Mouse (Mus musculus): Measurements from ENCODE around the gene Zfp704.
"Not testable (repeated sequence)": the region's sequence is repeated elsewhere in the genome, so short reads cannot be mapped to it uniquely, and the experiment has no call there.

The Zfp704 gene

DNA sequence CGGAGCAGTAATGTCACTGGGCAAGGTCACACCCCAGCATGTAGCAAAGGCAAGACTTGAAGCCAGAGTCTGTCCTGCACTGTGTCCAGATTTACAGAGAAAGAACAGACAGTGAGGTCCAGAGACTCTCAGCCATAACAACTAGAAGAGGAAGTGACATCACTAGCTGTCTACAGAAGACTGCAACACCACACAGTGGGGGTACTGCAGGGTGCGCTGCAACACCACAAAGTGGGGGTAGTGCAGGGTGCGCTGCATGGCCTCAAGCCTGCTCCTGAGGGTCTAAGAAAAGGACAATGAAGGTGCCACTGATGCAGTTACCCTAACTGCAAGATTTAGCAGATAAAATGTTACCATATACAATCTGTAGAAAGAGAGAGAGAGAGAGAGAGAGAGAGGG lies 11.8 kb downstream of the Zfp704 start:
- DNase-seq (ENCODE audit: low spot score), result no peak

DNA sequence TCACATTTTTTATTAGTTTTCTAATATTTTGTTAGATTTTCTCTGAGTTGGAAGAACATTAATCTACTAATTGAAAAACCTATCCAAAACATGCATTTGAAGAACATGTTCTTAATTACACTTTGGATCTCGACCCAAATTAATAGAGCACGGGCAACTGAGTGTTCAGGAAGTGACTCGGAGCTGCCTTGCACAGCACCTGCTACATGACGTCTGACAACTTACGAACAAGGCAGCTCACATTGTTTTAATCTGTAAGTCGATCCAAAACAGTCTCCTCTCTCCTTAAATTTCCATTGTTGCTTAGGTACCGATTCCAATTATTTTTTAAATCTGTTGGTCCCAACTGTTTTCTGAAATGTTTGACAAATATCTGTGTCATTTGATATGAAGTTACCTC lies 15.4 kb downstream of the Zfp704 start:
- no peak for DNase-seq (ENCODE audit: low spot score)

- DNase-seq (ENCODE audit: low spot score), result no peak
Measured at GRCm38 (mm10) chr3:9593832-9594231, 16.1 kb downstream of the Zfp704 start.

DNA sequence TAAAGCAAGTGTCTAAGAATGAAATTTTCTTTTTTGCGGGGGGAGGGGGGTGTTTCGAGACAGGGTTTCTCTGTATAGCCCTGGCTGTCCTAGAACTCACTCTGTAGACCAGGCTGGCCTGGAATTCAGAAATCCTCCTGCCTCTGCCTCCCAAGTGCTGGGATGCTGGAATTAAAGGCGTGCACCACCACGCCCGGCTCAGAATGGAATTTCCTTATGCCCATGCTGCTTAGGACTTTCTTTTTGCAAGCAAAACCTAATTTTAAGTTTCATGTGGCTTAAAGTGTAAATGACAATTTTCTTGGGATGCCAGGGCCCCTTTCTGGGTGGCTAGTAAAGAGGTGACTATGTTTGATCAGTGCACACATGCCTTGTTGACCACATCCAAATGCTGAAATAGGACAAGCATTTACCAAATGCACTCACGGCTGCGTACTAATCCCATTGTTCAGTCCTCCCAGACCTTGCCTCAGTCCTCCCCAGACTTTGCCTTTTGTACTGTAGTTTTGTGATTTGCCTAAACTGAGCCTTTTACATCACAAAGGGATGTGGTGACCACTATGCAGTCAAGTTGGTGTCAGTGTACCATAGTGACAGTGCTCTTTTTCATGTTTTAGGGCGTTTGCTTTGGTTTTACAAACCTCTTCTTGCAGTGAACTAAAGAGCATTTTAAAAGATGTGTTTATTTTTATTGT lies 18.3 kb downstream of the Zfp704 start:
- no peak for DNase-seq (ENCODE audit: low spot score)

- no peak for DNase-seq (ENCODE audit: low spot score)
Measured at GRCm38 (mm10) chr3:9588635-9589034, 21.2 kb downstream of the Zfp704 start.

GRCm38 (mm10) chr3:9587304-9587703 lies 22.6 kb downstream of the Zfp704 start:
- no peak for DNase-seq (ENCODE audit: low spot score)

- DNase-seq (ENCODE audit: low spot score), result no peak
Measured at GRCm38 (mm10) chr3:9583516-9583915, 26.4 kb downstream of the Zfp704 start.

- no peak for DNase-seq (ENCODE audit: low spot score)
Measured at GRCm38 (mm10) chr3:9580952-9581798, 28.7 kb downstream of the Zfp704 start.

DNA sequence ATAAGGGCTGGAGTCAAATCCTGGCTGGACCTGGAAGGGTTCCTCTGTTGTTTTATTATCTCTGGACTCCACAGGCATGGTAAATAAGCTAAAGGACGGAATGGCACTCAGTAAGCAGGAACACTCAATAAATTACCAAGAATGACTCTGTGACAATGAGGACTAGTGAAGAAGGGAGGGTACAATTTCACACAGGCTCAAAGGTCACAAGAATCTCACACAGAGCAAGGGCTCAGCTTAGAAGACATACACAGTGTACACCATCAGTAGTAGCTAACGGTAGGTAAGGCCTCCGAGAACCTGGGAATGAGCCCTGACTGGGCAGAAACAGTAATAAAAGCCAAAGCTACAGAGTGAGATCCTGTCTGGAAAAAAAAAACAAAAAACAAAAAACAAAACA lies 29.8 kb downstream of the Zfp704 start:
- DNase-seq (ENCODE audit: low spot score), result no peak

GRCm38 (mm10) chr3:9579028-9579643 lies 30.7 kb downstream of the Zfp704 start:
- no peak for DNase-seq (ENCODE audit: low spot score)

- no peak for DNase-seq (ENCODE audit: low spot score)
Measured at GRCm38 (mm10) chr3:9576872-9577271, 33.0 kb downstream of the Zfp704 start.

GRCm38 (mm10) chr3:9574305-9574704 lies 35.6 kb downstream of the Zfp704 start:
- DNase-seq (ENCODE audit: low spot score), result no peak

GRCm38 (mm10) chr3:9573581-9573980 lies 36.3 kb downstream of the Zfp704 start:
- peak; percentile 24 for DNase-seq (ENCODE audit: low spot score)

DNA sequence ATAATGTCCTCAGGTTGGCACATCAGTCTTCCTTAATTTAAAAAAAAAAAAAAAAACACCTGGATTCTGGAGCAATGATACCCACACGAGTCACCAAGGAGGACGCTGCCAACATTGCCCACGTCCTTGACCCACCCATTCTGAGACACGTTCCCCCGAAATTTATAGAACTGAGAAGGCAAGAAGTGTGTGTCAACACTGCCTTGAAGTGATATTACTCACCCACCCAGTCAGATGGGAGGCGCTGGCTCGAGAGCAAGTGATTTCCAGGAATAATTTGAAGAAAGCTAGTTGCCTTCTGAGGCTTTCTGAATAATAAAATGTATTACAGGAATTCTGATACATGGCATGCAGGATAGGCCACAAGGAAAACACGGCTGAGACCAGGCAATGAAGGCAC lies 37.6 kb downstream of the Zfp704 start:
- DNase-seq (ENCODE audit: low spot score), result no peak

GRCm38 (mm10) chr3:9570782-9571181 lies 39.1 kb downstream of the Zfp704 start:
- no peak for DNase-seq (ENCODE audit: low spot score)

DNA sequence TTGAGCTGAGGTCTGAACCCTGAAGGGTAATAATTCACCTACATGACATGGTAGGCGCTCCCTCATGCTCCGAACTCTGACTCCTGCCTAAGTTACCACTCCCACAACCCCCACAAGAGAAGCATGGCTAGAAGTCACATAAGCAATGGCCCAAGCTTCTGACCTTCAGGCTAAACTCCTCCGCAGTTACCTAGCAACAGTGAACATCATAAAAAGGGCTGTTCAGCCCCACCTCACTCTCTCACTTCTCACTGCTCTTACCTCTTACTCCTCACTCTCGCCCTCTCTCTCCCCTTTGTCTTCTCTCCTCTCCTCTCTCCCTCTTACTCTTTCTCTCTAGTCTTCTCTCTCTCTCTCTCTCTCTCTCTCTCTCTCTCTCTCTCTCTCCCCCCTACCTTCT lies 40.2 kb downstream of the Zfp704 start:
- DNase-seq (ENCODE audit: low spot score), result not testable (repeated sequence)

GRCm38 (mm10) chr3:9568565-9569228 lies 41.2 kb downstream of the Zfp704 start:
- no peak for DNase-seq (ENCODE audit: low spot score)

- no peak for DNase-seq (ENCODE audit: low spot score)
Measured at GRCm38 (mm10) chr3:9567948-9568347, 41.9 kb downstream of the Zfp704 start.

DNA sequence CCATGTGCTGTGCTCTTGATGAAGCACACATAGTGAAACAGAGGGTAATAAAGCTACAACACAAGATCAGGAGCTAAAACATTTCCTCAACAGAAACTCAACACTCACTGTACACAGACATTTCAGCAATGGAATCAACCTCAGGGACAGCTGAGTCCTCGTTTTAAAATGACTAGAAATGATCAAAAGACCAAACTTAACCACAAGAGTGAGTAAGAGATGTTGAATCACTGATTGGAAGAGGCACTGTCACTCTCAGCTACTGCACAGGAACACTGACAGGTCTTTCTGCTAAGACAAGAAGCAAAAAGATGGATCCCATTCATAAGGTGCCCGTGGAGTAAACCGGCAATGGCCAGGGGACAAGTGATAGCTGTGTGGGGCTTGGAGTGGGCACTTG lies 43.1 kb downstream of the Zfp704 start:
- no peak for DNase-seq (ENCODE audit: low spot score)

DNA sequence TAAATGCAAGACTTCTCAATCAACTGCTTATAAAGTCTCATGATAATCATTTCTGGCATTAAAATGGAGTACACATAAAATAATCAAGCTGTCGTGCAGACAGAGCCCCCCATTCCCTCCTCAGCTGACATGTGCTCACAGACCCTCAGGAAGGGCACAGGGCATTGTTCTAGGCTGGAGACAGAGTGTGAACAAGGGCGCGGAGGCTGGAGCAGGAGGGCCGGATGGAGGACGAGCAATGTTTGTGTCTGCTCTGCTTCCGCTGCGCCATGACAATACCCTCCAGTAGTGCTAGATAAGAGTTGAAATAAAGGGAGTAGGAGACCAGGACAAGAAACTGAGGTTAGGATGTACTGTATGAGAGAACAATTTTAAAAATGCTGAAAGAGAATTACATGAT lies 46.3 kb downstream of the Zfp704 start:
- DNase-seq (ENCODE audit: low spot score), result no peak

DNA sequence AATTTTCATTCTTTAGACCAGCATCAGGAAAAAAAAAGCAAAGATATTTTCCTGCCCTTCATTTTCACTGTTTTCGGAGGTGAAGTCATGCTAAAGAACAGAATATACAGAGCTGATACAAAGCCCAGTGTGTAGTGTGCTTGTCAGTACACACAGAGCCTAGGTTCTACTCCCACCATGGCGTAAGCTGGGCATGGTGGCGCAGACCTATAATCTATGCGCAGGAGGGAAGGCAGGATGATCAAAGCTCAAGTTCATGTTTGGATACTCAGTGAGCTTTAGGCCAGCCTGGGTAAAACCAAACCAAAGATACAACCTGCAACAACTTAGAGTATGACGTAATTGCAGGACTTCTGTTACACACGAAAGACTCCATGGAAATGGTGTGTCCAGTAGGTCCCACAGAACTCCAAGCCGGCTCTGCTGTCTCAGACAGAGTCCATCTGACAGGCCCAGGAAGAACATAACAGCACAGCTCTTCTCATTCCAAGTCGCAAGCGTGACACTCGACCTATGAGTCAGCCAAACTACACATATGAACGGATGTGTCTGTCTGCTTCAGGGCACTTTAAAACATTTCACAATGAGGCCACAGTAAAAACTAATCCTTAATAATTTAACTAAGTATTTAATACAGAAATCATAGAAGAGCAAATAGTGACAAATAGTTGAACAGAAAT lies 47.1 kb downstream of the Zfp704 start:
- DNase-seq (ENCODE audit: low spot score), result no peak

Measured in urinary bladder, postnatal 25 days (tissue).